Mouse (Mus musculus): ENCODE data around the gene Hck.

GRCm38 (mm10) chr2:153139996-153140613 lies 31.8 kb downstream of the Hck start:
- TF ChIP-seq POLR2AphosphoS2 (IDR thresholded peaks at IDR 0.05; ENCODE audit: insufficient read length, low read depth): no peak
- TF ChIP-seq MAX (IDR thresholded peaks at IDR 0.05; ENCODE audit: low read depth): no peak

Data from myocyte (in vitro differentiated cells).